Mouse (Mus musculus) retina, postnatal 1 day (tissue): ENCODE results near the gene Ilf2.

ENCODE experiments used
- DNase-seq: peaks from one replicate; pipeline ENCODE4 v3.0.0-alpha.2; 2012

Ilf2 gene

DNA sequence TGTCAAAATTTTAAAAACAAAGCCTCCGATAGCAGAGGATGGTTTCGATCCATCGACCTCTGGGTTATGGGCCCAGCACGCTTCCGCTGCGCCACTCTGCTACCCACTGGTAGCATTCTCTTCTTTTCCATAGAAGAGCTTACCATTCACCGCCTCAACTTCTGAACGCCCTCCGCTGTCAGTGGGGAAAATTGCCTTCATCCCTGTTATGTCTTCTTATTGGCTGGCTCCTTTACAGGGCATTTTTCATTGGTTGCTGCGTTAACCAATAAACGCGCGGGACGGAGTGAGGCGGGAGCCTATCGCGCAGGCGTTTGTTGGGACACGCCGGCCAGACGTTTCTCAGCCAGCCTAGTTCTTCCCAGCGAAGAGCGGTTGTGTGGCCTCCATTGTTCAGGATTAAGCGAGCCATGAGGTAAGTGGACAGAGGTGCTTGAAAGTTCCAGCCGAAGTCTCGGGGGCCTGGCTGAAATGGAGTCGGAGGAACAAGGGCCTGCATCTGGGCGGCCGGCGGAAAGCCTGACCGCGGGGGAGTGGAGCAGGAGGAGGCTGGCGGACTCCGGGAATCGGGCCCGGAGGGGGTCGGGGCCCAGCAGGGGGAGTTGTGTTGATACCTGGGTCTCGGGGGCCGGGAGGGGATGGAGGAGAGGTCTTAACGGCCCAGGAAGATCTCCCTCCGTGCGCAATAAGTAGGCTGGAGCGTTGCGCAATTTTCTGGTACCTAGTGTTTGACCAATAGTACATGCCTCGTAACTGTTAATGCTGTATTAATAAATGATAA is at the start of gene Ilf2:
Gene Ilf2, plus strand, starts transcription at position 296 of the 781 bp plus-strand sequence.
- DNase-seq, result peak; percentile 100

DNA sequence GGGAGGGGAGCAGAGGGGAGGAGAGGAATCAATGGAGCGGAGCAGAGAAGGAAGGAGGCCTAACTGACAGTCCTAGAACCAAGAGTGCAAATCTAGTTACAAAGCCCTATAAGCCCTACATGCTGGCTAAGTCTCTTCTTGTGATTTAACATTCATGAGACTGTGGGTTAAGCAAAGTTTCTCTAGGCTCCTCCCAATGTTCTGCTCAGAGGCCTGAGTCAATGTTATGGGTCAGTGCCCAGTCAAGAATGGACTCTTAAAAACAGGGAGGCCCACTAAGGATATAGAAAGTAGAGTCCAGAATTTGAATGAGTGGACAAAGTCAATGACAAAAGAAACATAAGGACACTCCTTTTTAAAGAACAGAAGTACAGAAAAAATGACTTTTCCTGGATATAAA is 48.4 kb upstream of the Ilf2 start:
- no peak for DNase-seq

DNA sequence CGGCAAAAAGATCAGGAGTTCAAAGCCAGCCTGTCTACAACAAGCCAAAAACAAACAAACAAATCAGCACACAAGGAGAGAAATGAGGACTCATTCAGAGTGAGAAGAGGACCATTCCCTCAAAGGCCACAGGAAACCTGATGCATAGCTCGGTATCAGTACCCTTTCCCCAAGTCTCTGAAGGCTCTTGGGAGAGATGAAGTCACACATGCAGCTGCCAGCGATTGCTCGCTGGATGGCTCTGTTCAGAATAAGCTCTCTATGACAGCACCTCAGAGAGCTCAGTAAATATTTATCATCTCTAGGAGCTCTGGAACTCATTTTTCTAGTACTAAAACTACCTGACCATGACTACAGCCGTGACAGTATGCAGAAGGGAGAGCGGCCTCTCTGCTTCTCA is 47.7 kb upstream of the Ilf2 start:
- no peak for DNase-seq

DNA sequence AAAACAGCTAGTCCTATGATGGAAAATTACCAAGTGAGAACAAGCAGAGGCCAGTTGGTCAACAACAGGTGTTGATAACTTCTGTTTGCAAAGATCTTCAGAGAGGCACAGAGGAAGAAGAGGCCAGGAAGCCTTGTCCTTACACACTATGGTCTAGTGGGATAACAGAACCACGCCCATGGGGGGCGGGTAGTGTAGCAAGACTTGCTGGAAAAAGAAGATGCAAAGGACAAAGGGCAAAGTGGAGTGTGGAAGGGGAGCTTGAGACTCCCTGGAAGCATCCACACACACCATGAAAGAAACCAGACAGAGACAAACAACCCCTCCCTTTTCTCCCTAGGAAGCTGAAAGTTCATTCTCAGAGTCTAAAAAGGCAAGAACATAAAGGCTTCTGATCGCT is 46.4 kb upstream of the Ilf2 start:
- DNase-seq, result no peak

DNA sequence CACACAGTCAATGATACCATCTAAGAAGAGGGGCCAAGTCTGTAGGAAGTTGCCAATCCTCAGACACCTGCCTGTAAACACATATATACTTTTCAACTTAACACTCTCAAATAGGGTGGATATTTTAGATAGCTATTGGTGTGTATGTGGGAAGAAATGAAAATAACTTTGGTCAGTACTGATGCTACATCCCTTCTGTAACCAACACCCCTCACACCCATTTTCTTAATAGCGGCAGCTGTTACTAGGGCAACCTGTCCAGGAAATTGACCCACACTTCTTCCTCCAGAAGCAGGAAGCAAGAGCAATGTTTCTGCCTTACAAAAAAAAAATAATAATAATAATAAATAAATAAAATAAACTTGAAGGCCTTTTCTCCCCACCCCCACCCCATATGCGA is 43.6 kb upstream of the Ilf2 start:
- no peak for DNase-seq

DNA sequence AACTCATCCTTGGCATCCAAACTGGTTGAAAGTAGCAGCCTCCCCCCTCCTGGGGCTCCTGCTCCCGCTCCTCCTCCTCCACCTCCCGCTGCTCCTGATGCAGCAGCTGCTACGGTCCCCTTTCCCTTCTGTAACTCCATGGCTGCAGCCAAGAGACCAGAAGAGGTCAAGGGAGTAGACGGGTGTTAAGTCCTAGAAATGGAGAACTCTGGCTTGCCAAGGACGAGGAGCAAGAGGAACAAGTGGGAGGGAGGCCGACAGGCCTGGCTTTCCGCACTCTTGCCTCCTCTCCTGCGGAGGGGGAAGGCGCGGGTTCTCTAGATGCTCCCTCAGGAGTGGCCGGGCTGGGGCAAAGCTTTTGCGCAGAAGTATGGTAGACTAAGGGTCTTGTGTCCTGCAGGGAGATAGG is 43.1 kb upstream of the Ilf2 start:
- peak; percentile 55 for DNase-seq

DNA sequence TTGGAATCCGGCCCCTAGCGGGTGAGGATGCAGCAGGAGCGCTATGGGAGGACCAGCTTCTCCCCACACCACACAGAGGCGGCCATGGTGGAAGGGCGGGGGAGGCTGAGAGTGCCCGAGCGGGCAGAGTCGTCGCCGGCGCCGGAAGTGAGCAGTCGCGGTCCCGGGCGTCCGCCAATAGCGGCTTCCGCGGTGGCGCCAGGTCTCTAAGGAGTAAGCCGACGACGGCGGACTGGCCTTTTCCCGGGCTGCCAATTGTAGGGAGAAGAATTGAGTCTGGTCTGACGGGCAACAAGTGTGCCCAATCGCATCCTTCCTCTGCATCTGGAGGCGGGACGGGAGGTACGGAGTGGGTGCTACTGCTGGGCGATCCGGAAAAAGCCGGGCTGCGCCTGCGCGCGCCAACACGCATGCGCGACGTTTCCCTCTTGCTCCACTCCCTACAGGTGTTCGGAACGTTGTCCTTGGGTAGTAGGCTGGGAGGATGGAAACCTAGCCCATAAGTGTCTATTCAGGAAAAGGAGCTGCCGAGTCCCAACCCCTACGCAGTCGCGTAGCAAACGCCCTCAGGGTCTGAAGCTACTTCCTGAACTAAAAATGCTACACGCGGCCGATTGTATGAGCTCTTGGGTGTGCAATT is 42.4 kb upstream of the Ilf2 start, which contains the start of gene Ints3:
Gene Ints3, minus strand, starts transcription at position 242 of the 640 bp plus-strand sequence.
- peak; percentile 100 for DNase-seq

DNA sequence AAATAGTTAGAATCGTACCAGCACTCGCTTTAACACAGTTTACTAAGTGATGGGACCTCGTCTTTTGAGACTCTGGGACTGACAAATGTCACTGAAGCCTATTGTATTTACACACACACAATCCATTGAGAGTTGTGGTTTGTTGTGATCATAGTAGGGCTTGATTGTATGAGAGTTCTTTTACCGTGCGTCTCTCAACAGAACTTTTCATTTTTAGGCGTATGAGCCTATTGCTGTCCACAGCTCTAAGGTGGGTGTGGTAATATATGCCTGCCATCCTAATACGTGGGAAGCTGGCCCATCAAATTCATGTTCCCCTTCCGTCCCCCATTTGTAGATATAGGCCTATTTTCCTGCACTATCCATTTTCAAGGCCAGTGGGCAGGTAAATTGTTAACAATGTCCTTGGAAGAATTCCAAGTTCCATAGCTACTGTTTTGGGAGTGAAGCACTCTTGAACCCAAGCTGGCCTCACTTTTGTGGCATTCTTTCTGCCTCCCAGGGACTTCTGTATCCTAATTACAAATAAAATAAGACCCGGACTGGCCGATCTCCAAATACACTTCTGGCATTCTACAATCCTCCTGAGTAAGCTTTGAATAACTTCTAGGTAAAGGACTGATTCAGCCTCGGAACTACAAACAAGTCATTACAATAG is 41.7 kb upstream of the Ilf2 start:
- no peak for DNase-seq

DNA sequence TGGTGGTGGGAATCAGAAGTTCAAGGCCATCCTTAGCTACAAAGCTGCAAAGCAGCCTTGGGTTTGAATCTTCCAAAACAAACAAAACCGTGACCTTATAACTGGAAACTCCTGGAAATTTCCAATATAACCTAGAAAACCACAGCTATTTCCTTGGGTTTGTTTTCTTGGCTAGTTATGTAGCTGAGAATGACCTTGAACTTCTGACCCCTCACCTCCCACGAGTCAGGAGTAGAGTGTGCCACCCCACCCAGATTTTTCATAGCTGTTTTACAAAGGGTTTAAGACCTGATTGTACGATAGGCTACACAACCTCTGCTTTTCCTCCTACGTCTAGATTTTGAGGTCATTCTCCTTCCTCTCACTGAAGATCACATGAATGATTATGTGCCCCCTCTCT is 38.8 kb upstream of the Ilf2 start:
- no peak for DNase-seq

DNA sequence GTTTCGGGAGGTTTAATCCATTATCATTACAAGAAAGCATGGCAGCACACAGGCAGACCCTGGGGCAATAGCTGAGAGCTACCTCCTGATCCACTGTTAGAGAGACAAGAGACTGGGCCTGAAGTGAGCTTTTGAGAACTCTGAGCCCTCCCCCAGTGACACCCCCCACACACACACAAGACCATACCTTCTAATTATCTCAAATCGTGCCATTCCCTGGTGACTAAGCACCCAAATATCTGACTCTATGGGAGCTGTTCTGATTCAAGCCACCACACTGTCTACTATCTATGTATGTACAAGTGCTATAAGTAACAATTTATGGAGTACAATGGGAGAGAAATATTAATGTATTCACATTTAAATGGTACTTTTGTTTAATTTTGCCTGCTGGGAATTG is 35.2 kb upstream of the Ilf2 start:
- no peak for DNase-seq

DNA sequence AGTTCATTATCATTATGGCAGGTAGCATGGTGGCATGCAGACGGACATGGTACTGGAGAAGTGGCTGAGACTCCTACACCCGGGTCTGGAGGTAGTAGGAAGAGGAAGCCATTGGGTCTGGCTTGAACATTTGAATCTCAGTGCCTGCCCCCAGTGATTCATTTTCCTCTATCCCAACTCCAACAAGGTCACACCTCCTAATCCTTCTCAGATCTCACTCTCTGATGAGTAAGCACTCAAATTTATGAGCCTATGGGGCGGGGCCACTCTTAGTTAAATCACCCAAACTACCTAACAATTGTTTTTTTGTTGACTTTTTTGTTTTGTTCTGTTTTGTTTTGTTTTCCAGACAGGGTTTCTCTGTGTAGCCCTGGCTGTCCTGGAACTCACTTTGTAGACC is 31.9 kb upstream of the Ilf2 start:
- DNase-seq, result no peak

DNA sequence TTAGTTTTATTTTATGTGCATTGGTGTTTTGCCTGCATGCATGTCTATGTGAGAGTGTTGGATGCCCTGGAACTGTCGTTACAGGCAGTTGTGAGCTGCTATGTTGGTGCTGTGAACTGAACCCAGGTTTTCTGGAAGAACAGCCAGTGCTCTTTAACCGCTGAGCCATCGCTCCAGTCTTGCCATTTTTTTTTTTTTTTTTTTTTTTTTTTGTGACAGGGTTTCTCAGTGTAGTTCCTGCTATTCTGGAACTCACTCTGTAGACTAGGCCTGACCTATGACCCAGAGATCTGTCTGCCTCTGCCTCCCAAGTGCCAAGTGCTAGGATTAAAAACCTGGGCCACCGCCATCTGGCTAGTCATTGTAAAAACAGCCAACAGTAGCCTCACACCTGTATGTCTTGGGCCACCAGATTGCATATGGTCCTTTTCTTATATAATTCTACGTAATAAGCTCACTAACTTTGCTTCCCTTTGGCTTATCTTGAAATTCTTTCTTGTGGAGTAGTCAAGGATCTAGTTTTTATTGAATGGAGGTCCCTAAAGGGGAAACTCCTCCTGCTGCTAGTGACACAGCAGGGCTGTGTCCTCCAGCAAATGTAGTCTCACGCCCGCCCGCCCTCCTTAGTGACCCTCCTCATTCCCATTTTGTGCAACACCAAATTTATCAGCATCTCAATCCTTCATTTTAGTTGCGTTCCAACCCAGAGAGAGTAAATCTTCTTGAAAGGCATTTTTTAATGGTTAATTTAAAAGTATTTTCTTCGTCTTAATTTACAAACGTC is 30.3 kb upstream of the Ilf2 start:
- DNase-seq, result no peak

DNA sequence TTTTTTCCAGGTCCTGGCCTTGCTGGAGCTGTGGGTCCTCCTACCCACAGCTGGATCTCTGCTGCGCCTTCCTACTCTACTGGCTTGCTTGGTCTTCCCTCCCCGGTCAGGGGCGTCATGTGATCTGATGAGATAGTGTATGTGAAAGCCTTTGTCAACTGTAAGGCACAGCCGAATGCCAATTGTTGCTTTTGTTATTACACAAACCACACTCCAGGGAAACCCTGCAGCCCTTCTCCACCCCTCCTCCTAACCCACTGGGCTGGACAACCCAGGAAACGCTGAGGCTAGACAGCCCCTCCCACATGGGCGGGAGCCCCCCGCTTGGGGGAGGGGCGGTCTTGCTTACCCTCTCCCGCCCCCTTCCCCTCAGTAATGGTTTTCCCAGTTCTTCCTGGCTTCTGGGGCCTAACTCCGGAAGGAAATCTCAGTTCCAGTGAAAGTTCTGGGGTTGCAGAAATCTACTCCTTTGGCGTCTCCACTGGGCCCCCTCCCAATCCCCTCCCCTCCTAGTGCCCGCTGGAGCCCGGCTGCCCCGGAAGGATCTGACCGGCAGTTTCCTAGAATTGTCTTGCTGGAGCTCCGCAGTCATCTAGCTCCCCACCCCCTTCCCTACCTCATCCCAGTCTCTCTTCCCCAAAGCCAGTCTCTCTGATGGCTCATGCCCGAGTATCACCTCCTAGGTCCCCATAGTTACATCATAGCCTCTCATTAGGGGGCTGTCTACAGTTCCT is 29.4 kb upstream of the Ilf2 start:
- peak; percentile 94 for DNase-seq

DNA sequence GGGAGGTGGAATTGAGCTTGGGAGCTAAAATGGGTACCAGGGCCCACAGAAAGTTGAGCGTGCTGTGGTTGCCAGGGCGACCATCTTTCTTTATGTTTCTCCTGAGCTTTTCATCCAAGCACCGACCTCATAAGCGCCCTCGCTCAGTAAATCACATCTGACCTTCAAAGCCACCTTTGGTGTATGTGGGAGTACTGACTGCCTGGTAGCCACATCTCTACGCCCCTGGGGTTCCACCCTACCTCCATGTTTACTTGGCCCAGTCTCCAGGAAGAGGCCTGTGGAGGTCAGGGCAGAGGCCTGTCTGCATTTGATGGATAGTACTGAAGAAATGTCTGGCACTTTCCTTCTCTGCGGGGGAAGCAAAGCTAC is 28.8 kb upstream of the Ilf2 start:
- DNase-seq, result no peak

DNA sequence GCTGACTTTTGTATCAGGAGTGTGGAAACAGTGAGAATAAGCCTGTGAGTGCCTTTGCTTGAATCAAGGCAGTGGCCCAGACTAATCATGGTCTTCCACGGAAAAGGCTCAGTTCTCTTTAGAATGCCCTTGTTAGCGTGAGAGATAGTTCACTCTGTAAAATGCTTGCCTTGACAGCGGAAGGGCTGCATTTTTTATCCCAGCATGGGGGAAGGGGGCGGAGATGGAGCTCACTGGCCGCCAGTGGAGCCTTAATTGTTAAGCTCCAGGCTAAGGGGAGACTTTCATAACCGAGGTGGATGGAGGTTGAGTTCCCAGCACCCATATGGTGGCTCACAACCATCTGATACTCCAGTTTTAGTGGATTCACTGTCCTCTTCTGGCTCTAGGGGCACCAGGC is 27.3 kb upstream of the Ilf2 start:
- DNase-seq, result no peak

DNA sequence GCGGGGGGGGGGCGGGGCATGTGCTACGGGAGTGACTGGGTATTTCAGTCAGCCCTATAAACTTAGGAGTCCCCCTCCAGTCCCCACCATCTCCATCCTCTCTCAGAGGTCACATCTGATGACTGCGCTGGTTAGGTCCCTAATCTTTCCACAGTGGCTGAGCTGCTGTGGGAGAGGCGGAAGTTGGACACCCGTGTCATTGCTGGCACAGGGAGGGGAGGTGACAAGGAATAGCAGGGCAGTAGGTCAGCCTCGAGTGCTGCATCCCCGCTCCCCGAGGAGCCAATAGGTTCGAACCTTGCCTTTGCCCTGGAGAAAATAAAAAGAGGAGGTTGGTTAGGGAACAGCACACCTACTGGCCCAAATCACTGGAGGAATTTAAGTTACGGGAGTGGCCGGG is 25.1 kb upstream of the Ilf2 start:
- no peak for DNase-seq

DNA sequence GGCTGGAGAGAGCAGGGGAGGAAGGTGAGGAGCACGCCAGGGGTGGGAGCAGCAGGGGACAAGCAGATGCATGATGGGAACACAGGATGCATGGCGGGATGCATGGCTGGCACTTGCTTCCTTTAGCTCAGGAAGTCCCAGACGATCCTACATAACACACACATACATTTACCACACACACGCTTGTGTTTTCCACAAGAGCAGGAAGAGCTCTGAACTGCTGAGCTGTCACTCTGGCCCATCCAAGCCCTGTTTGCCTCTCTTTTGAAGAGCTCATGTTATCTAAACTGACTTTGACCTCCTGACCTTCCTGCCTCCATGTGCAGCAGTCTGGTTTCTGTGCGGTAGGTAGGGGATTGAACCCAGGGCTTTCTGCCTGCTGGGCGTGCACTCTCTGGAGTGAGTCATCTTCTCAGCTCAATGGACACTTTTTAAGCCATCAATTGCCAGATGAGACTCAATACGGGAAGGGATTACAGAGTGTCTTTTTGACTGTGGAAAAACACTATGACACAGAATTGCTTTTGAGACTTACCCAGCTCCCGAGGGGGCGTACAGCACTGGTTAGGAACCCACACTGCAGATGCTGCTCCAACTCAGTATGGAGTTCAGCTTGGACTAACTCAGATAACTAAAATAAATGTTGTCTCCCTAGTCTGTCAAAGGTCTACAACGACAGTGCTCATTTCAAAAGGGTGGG is 24.4 kb upstream of the Ilf2 start:
- no peak for DNase-seq

DNA sequence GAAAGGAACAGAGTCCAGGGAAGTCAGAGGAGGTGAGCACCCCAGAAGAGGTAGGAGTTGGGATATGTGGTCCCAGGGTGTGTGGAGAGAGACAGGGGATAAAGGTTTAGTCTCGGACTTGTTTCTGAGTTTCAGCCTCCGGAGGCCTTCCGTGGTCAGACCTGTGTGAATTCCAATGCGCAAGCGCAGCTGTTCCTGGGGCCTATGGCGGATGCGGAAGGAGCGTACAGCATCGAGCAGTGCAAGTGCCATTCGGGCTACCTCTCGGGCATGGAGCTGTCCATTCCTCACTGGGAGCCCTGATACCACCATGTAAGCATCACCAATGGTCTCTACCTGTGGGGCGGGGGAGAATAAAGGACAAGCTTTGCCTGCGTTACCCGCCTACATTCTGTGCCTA is 21.0 kb upstream of the Ilf2 start:
- DNase-seq, result no peak

DNA sequence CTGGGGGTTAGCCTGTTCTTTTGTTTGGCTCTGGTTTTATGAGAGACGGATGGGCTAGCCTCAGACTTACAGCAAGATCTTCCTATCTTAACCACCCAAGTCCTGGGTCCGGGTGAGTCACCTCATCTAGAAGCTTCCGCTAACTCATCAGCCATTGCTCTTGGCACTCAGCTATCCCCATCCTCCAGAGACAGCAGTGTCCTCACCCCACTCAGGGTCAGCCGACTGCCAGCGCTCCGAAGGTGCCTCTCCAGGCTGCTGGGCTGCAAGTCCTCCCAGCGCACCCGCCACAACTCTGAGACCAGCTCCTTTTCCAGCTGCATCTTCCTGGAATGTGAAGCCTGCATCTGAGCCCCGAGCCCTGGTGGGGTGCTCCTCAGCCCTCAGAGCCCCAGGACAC is 16.2 kb upstream of the Ilf2 start:
- no peak for DNase-seq

DNA sequence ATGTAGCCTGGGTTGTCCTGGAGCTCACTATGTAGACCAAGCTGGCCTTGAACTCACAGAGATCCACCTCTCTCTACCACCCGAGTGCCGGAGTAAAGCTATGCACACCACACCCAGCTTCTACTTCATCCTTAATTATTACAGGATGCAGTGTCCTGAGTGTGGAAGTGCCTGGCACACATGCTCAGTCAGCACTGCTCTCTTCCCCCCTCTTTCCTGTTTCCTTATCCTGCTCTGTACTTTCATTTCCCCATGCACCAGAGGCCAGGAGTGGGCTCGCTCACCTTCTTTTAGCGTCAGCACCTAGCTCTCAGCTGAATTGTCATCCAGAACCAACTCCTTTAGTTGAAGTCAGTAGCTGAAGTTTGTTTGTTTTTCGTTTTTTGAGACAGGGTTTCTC is 15.6 kb upstream of the Ilf2 start:
- DNase-seq, result no peak

DNA sequence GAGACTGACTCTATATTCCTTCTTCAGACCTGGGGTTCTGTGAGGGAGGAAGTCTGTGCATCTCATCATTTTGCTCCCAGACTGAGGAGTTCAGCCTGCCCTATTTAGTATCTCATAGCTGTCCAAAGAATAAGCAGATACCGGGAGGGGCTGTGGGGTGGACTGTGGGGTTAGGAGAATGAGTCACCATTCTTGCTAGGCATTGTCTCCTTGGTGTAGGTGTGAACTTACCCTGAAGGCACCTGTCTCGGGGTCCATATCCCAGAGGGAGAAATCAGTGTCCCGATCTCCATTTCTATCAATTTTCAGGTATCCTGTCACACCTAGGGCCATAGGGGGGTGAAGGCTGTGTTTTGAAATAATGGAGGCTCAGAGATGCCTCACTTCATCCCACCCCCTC is 14.0 kb upstream of the Ilf2 start:
- DNase-seq, result no peak

DNA sequence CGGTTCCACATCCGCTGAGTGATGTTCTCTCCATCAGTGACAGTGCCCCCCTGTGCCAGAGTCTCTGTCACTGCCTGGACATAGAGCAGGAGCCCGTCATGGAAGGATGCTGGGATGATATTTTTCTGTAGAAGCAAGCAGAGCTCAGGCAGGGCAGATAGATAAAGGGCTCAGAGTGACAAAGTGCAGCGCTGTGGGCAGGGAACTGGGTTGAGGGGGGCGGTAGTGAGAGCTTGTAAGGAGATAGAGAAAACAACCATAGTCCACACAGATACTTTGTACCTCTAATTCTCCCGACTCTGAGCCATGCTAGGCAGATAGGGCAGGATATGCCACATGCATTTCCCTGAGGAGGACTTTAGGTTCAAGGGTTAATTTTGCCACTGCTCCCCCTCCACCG is 13.3 kb upstream of the Ilf2 start:
- DNase-seq, result no peak
